ENCODE assay signal across 16 mouse cellular contexts in the genomic region with DNA sequence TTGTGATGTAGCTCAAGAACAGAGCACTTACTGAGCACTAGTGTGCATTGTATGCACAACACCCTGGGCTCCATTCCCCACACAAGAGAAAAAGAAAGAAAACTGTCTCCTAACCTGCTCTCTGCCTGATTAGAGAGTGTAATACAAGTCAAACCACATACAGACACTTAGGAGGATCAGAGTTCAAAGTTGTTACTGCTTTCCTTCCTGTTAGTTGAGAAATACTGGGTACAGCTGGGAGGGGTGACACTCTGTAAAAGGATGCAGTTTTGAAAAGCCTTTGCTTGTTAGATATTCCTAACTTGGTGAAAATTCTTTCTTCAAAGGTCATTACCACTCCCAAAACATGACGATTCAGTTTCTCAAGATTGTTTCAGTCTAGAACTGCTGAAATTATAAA. TPM values are rescaled to one million over a fixed set of nuclear protein-coding genes. Genes with fewer than 3 reads are reported as not detected.
A peak's percentile ranks its signal among the peaks of the same experiment; 100 is the strongest.
DNase-seq lines count a peak whose midpoint lies in the region; ATAC-seq and TF ChIP-seq lines count a peak whose summit lies in the region.
"Had no signal": no experiment of that assay in that cellular context is flagged by ENCODE, and none has a peak within 500 bp of the region (broad histone marks: within the 10 kb centered on the region; RNA-seq: fewer than 3 reads in every experiment).

No protein-coding gene starts in this region.

- intact Hi-C loops in gastrocnemius, adult 2 months (cut with DNase I): loop anchor here (2.0 kb wide), 1 partner anchor 17 kb away; a partner anchor contains a TSS

- H3K4me2 ChIP-seq in liver, embryonic 11.5 days: no peak overlapping the region

- H3K9ac ChIP-seq in liver, embryonic 11.5 days (ENCODE audit: low read depth, low read length): no peak overlapping the region
- H3K9ac ChIP-seq: embryonic facial prominence, embryonic 13.5 days had no signal

- no peaks in the 10 kb centered on the region for H3K36me3 ChIP-seq in liver, embryonic 11.5 days (ENCODE audit: control insufficient read depth, insufficient read depth, low read length)
- H3K36me3 ChIP-seq in small intestine, adult 2 months (ENCODE audit: control insufficient read depth, insufficient read depth, low read length): no peaks in the 10 kb centered on the region
- H3K36me3 ChIP-seq: embryonic facial prominence, embryonic 13.5 days; hindbrain, embryonic 10.5 days had no signal

- 68% methylated on average over 1 of the region's 1 CpGs for WGBS in liver, embryonic 11.5 days
- WGBS in small intestine, adult 2 months: 11% methylated on average over 1 of the region's 1 CpGs

- H3K4me1 ChIP-seq in liver, embryonic 11.5 days (replicated peaks; ENCODE audit: control insufficient read depth, insufficient read depth, low read length): no peaks in the 10 kb centered on the region
- peaks cover 2% of the 10 kb centered on the region; the same call in 1 of the 2 replicates for H3K4me1 ChIP-seq in small intestine, adult 2 months (ENCODE audit: control insufficient read depth, insufficient read depth, insufficient read length, low read length)
- H3K4me1 ChIP-seq: embryonic facial prominence, embryonic 13.5 days; hindbrain, embryonic 10.5 days had no signal

- DNase-seq in gastrocnemius, adult 2 months: no peak
- no peak for DNase-seq in gastrocnemius, postnatal 10 days
- DNase-seq in lung, postnatal 36 days: peak; percentile 32
- no peak for DNase-seq in lung, postnatal 14 days
- DNase-seq in liver, embryonic 11.5 days (ENCODE audit: low spot score): no peak
- no peak for DNase-seq in testis, postnatal 14 days (ENCODE audit: low spot score)
- DNase-seq in kidney, postnatal 36 days: no peak
- DNase-seq: B cell, adult 2 months; cerebellum, postnatal 10 days; kidney, postnatal 14 days; lung, postnatal 10 days; spleen, adult 18-20 months; thymus, postnatal 4 days had no signal

- TF ChIP-seq CTCF in gastrocnemius, adult 2 months (IDR thresholded peaks at IDR 0.05): no peak
- TF ChIP-seq CTCF in small intestine, adult 2 months (IDR thresholded peaks at IDR 0.05; ENCODE audit: extremely low read depth, insufficient read length, insufficient replicate concordance, low read depth, low read length): no peak

- H3K4me3 ChIP-seq in gastrocnemius, adult 2 months: no peak overlapping the region
- H3K4me3 ChIP-seq in liver, embryonic 11.5 days (ENCODE audit: low read depth, low read length): no peak overlapping the region
- no peak overlapping the region for H3K4me3 ChIP-seq in small intestine, adult 2 months (ENCODE audit: low read depth, low read length)

- no peak for TF ChIP-seq POLR2A in small intestine, adult 2 months (IDR thresholded peaks at IDR 0.05; ENCODE audit: low read depth, low read length)

- H3K27ac ChIP-seq in gastrocnemius, adult 2 months: peak overlapping the region; percentile 98
- H3K27ac ChIP-seq in liver, embryonic 11.5 days (ENCODE audit: low read depth, low read length): peak overlapping the region; percentile 29; the same call in 1 of the 2 replicates
- H3K27ac ChIP-seq in small intestine, adult 2 months (ENCODE audit: insufficient read depth, low read depth, low read length): peak overlapping the region; percentile 82
- H3K27ac ChIP-seq: embryonic facial prominence, embryonic 13.5 days; hindbrain, embryonic 10.5 days had no signal

- no peaks in the 10 kb centered on the region for H3K9me3 ChIP-seq in liver, embryonic 11.5 days (ENCODE audit: control insufficient read depth, low read length)
- H3K9me3 ChIP-seq: embryonic facial prominence, embryonic 13.5 days; hindbrain, embryonic 10.5 days had no signal

- ATAC-seq in liver, embryonic 11.5 days (replicated peaks; ENCODE audit: low FRiP score): no peak

- H3K27me3 ChIP-seq in liver, embryonic 11.5 days (replicated peaks; ENCODE audit: control insufficient read depth, insufficient read depth, low read length): no peaks in the 10 kb centered on the region
- no peaks in the 10 kb centered on the region for H3K27me3 ChIP-seq in small intestine, adult 2 months (ENCODE audit: control insufficient read depth, insufficient read depth, low read length)
- H3K27me3 ChIP-seq: embryonic facial prominence, embryonic 13.5 days had no signal

RNA-seq across cellular contexts. Expression of a gene that starts 17.4 kb away (rescaled TPM):
- 10 to 100 TPM; 64.9 to 67.6 TPM for total RNA-seq in gastrocnemius, adult 2 months (2021)
- 10 to 100 TPM; 74.9 to 75.2 TPM for total RNA-seq in gastrocnemius, postnatal 10 days (2021)
- polyA plus RNA-seq in liver, embryonic 11.5 days (2014; fragmentation: Nextera tagmentation; extraction: Ambion mirVana): 81.6 and 85.7 TPM in 2 replicates
- polyA plus RNA-seq in small intestine, adult 2 months (2012; rRNA removed): 28.5 and 44.3 TPM in 2 replicates

RNA-seq across cellular contexts. Expression of a gene that starts 18.3 kb away (rescaled TPM):
- total RNA-seq in gastrocnemius, adult 2 months (2021): 10 to 100 TPM; 55.0 to 60.2 TPM
- 10 to 100 TPM; 79.2 to 87.0 TPM for total RNA-seq in gastrocnemius, postnatal 10 days (2021)
- 78.9 and 81.2 TPM in 2 replicates for polyA plus RNA-seq in liver, embryonic 11.5 days (2014; fragmentation: Nextera tagmentation; extraction: Ambion mirVana)
- 7.8 and 8.0 TPM in 2 replicates for polyA plus RNA-seq in small intestine, adult 2 months (2012; rRNA removed)

RNA-seq across cellular contexts. Expression of a gene that starts 52.9 kb away (rescaled TPM):
- total RNA-seq in gastrocnemius, adult 2 months (2021): 10 to 100 TPM; 11.4 to 13.2 TPM
- total RNA-seq in gastrocnemius, postnatal 10 days (2021): 1 to 10 TPM; 8.2 to 8.9 TPM
- 26.3 and 27.5 TPM in 2 replicates for polyA plus RNA-seq in liver, embryonic 11.5 days (2014; fragmentation: Nextera tagmentation; extraction: Ambion mirVana)
- polyA plus RNA-seq in small intestine, adult 2 months (2012; rRNA removed): 9.4 and 14.8 TPM in 2 replicates

Comparison
In these comparisons a context has a peak if more than half of its experiments do, and no peak if none do; other contexts are left out.
1. H3K27ac ChIP-seq: peak in every context shown above with its lines; median percentile 98 in gastrocnemius, adult 2 months; 82 in small intestine, adult 2 months; 29 in liver, embryonic 11.5 days.